Mouse (Mus musculus): ENCODE measurements at regions not wholly inside any gene's neighbourhood (a gene's known extent, or its start where the extent isn't known, plus 50 kb on each side); places are given as distances from the start of the nearest gene placed in this dataset.

GRCm38 (mm10) chr17:52077951-52078350, 244.9 kb upstream of the Satb1 start:
- H3K9me3 ChIP-seq = peaks cover 18% of the 10 kb centered on the region
- H3K27me3 ChIP-seq (replicated peaks) = no peaks in the 10 kb centered on the region
- H3K36me3 ChIP-seq (replicated peaks; ENCODE audit: low read length) = no peaks in the 10 kb centered on the region
- no peak overlapping the region for H3K4me3 ChIP-seq (replicated peaks)
- no peaks in the 10 kb centered on the region for H3K4me1 ChIP-seq
- TF ChIP-seq GATA1 (IDR thresholded peaks at IDR 0.05; ENCODE audit: borderline replicate concordance, low read length) (no peak), FLI1 (IDR thresholded peaks at IDR 0.05; ENCODE audit: low read length) (no peak)

- Histone ChIP-seq H3K4me1 (no peaks in the 10 kb centered on the region), H3K4me3 (replicated peaks) (no peak overlapping the region), H3K9me3 (peaks cover 17% of the 10 kb centered on the region), H3K36me3 (replicated peaks; ENCODE audit: low read length) (no peaks in the 10 kb centered on the region), H3K27me3 (replicated peaks) (no peaks in the 10 kb centered on the region)
- TF ChIP-seq GATA1 (IDR thresholded peaks at IDR 0.05; ENCODE audit: borderline replicate concordance, low read length) = no peak
Observed at GRCm38 (mm10) chr17:52076746-52077145, 243.7 kb upstream of the Satb1 start.

GRCm38 (mm10) chr17:52067721-52068120, 234.6 kb upstream of the Satb1 start:
- H3K9me3 ChIP-seq = peaks cover 13% of the 10 kb centered on the region
- H3K4me1 ChIP-seq = no peaks in the 10 kb centered on the region
- no peaks in the 10 kb centered on the region for H3K27me3 ChIP-seq (replicated peaks)
- H3K4me3 ChIP-seq (replicated peaks) = no peak overlapping the region
- H3K36me3 ChIP-seq (replicated peaks; ENCODE audit: low read length) = no peaks in the 10 kb centered on the region
- TF ChIP-seq FLI1 (IDR thresholded peaks at IDR 0.05; ENCODE audit: low read length) (no peak), GATA1 (IDR thresholded peaks at IDR 0.05; ENCODE audit: borderline replicate concordance, low read length) (no peak)

- TF ChIP-seq GATA1 (IDR thresholded peaks at IDR 0.05; ENCODE audit: borderline replicate concordance, low read length) = no peak
- no peak for TF ChIP-seq FLI1 (IDR thresholded peaks at IDR 0.05; ENCODE audit: low read length)
- Histone ChIP-seq H3K9me3 (peaks cover 25% of the 10 kb centered on the region), H3K36me3 (replicated peaks; ENCODE audit: low read length) (no peaks in the 10 kb centered on the region), H3K4me1 (no peaks in the 10 kb centered on the region), H3K27me3 (replicated peaks) (no peaks in the 10 kb centered on the region), H3K4me3 (replicated peaks) (no peak overlapping the region)
Observed at GRCm38 (mm10) chr17:52064618-52065017, 231.5 kb upstream of the Satb1 start.

- no peaks in the 10 kb centered on the region for H3K4me1 ChIP-seq
- H3K9me3 ChIP-seq = peaks cover 25% of the 10 kb centered on the region
- no peaks in the 10 kb centered on the region for H3K36me3 ChIP-seq (replicated peaks; ENCODE audit: low read length)
- H3K27me3 ChIP-seq (replicated peaks) = no peaks in the 10 kb centered on the region
- TF ChIP-seq GATA1 (IDR thresholded peaks at IDR 0.05; ENCODE audit: borderline replicate concordance, low read length) (no peak), FLI1 (IDR thresholded peaks at IDR 0.05; ENCODE audit: low read length) (no peak)
- H3K4me3 ChIP-seq (replicated peaks) = no peak overlapping the region
Observed at GRCm38 (mm10) chr17:52063121-52063520, 230.0 kb upstream of the Satb1 start.

- no peaks in the 10 kb centered on the region for H3K27me3 ChIP-seq (replicated peaks)
- H3K9me3 ChIP-seq = peaks cover 25% of the 10 kb centered on the region
- H3K36me3 ChIP-seq (replicated peaks; ENCODE audit: low read length) = no peaks in the 10 kb centered on the region
- TF ChIP-seq FLI1 (IDR thresholded peaks at IDR 0.05; ENCODE audit: low read length) (no peak), GATA1 (IDR thresholded peaks at IDR 0.05; ENCODE audit: borderline replicate concordance, low read length) (no peak)
- no peaks in the 10 kb centered on the region for H3K4me1 ChIP-seq
- no peak overlapping the region for H3K4me3 ChIP-seq (replicated peaks)
Observed at GRCm38 (mm10) chr17:52062096-52062665, 229.1 kb upstream of the Satb1 start.

- TF ChIP-seq FLI1 (IDR thresholded peaks at IDR 0.05; ENCODE audit: low read length) = no peak
- TF ChIP-seq GATA1 (IDR thresholded peaks at IDR 0.05; ENCODE audit: borderline replicate concordance, low read length) = no peak
- H3K4me3 ChIP-seq (replicated peaks) = no peak overlapping the region
- H3K27me3 ChIP-seq (replicated peaks) = no peaks in the 10 kb centered on the region
- H3K9me3 ChIP-seq = no peaks in the 10 kb centered on the region
- no peaks in the 10 kb centered on the region for H3K4me1 ChIP-seq
- no peaks in the 10 kb centered on the region for H3K36me3 ChIP-seq (replicated peaks; ENCODE audit: low read length)
Observed at GRCm38 (mm10) chr17:52036479-52036878, 203.4 kb upstream of the Satb1 start.

GRCm38 (mm10) chr17:52031079-52031478, 198.0 kb upstream of the Satb1 start:
- Histone ChIP-seq H3K36me3 (replicated peaks; ENCODE audit: low read length) (no peaks in the 10 kb centered on the region), H3K27me3 (replicated peaks) (no peaks in the 10 kb centered on the region), H3K4me3 (replicated peaks) (no peak overlapping the region), H3K4me1 (no peaks in the 10 kb centered on the region), H3K9me3 (no peaks in the 10 kb centered on the region)
- TF ChIP-seq GATA1 (IDR thresholded peaks at IDR 0.05; ENCODE audit: borderline replicate concordance, low read length) = no peak
- no peak for TF ChIP-seq FLI1 (IDR thresholded peaks at IDR 0.05; ENCODE audit: low read length)

- Histone ChIP-seq H3K9me3 (peaks cover 4% of the 10 kb centered on the region; the same call in 1 of the 2 replicates), H3K4me1 (no peaks in the 10 kb centered on the region), H3K36me3 (replicated peaks; ENCODE audit: low read length) (no peaks in the 10 kb centered on the region), H3K4me3 (replicated peaks) (no peak overlapping the region), H3K27me3 (replicated peaks) (no peaks in the 10 kb centered on the region)
- TF ChIP-seq GATA1 (IDR thresholded peaks at IDR 0.05; ENCODE audit: borderline replicate concordance, low read length) = no peak
- TF ChIP-seq FLI1 (IDR thresholded peaks at IDR 0.05; ENCODE audit: low read length) = no peak
Observed at GRCm38 (mm10) chr17:51986920-51987319, 153.8 kb upstream of the Satb1 start.

- Histone ChIP-seq H3K9me3 (peaks cover 4% of the 10 kb centered on the region; the same call in 1 of the 2 replicates), H3K36me3 (replicated peaks; ENCODE audit: low read length) (no peaks in the 10 kb centered on the region)
- no peak for TF ChIP-seq FLI1 (IDR thresholded peaks at IDR 0.05; ENCODE audit: low read length)
- TF ChIP-seq GATA1 (IDR thresholded peaks at IDR 0.05; ENCODE audit: borderline replicate concordance, low read length) = no peak
Observed at GRCm38 (mm10) chr17:51986212-51986611, 153.1 kb upstream of the Satb1 start.

GRCm38 (mm10) chr17:51979126-51979525, 146.0 kb upstream of the Satb1 start:
- Histone ChIP-seq H3K9me3 (peaks cover 15% of the 10 kb centered on the region), H3K27me3 (replicated peaks) (no peaks in the 10 kb centered on the region), H3K4me1 (no peaks in the 10 kb centered on the region), H3K4me3 (replicated peaks) (no peak overlapping the region), H3K36me3 (replicated peaks; ENCODE audit: low read length) (no peaks in the 10 kb centered on the region)
- TF ChIP-seq GATA1 (IDR thresholded peaks at IDR 0.05; ENCODE audit: borderline replicate concordance, low read length) = no peak
- TF ChIP-seq FLI1 (IDR thresholded peaks at IDR 0.05; ENCODE audit: low read length) = no peak

More at GRCm38 (mm10) chr17:51986212-51986611, 153.1 kb upstream of the Satb1 start:
- H3K4me3 ChIP-seq (replicated peaks) = no peak overlapping the region
- no peaks in the 10 kb centered on the region for H3K4me1 ChIP-seq
- H3K27me3 ChIP-seq (replicated peaks) = no peaks in the 10 kb centered on the region
